Mouse (Mus musculus) liver, adult 2 months (tissue): ENCODE data around the gene 4430402I18Rik. TPM values are rescaled to one million over a fixed set of nuclear protein-coding genes. Genes with fewer than 3 reads are reported as not detected.

ENCODE experiments used
- DNase-seq: peaks from one replicate; pipeline ENCODE4 v3.0.0-alpha.2; 2011; ENCODE audit warnings: low read depth, low spot score; ENCODE audit errors: extremely low read depth
- H3K27ac ChIP-seq: fragments of 200-500 bp; replicated peaks from 2 replicates; pipeline ENCODE4 v1.5.1; 2012; ENCODE audit warnings: low read depth, mild to moderate bottlenecking, control low read depth, inconsistent platforms, low read length; ENCODE audit not compliant: insufficient read depth
- H3K27me3 ChIP-seq: fragments of 200-500 bp; 2 replicates; pipeline ENCODE4 v1.6.1; 2012; ENCODE audit warnings: mild to moderate bottlenecking, moderate library complexity, low read length, inconsistent platforms; ENCODE audit not compliant: control insufficient read depth, insufficient read depth
- H3K36me3 ChIP-seq: fragments of 200-500 bp; 2 replicates; pipeline ENCODE4 v1.6.1; 2012; ENCODE audit warnings: low read length, inconsistent platforms; ENCODE audit not compliant: control insufficient read depth, insufficient read depth
- H3K4me1 ChIP-seq: fragments of 200-500 bp; 2 replicates; pipeline ENCODE4 v1.6.1; 2011; ENCODE audit warnings: low read length; ENCODE audit not compliant: control insufficient read depth, insufficient read depth
- H3K4me3 ChIP-seq: fragments of 200-500 bp; 2 replicates; pipeline ENCODE4 v1.5.1; 2011; ENCODE audit warnings: low read depth, mild to moderate bottlenecking, control low read depth, low read length, moderate library complexity; ENCODE audit not compliant: insufficient read depth
- H3K79me2 ChIP-seq: fragments of 200-500 bp; 2 replicates; pipeline ENCODE4 v1.6.1; 2012; ENCODE audit warnings: inconsistent platforms, mild to moderate bottlenecking, low read length, moderate library complexity; ENCODE audit not compliant: control insufficient read depth, insufficient read depth
- H3K9ac ChIP-seq: fragments of 200-500 bp; 2 replicates; pipeline ENCODE4 v1.6.1; 2012; ENCODE audit warnings: low read depth, mild to moderate bottlenecking, control low read depth, inconsistent platforms, low read length
- CTCF ChIP-seq: fragments of 200-500 bp; IDR thresholded peaks from 2 replicates; pipeline ENCODE4 v1.5.1; 2011; ENCODE audit warnings: low read depth, low read length, control low read depth
- POLR2A ChIP-seq: fragments of 200-500 bp; IDR thresholded peaks from 2 replicates; pipeline ENCODE4 v1.6.1; 2011; ENCODE audit warnings: low read length, control low read depth; ENCODE audit not compliant: insufficient read depth; ENCODE audit errors: extremely low read depth
- WGBS: fragments of 180-500 bp; shearing (Covaris S2); methylation state at CpG from one replicate; pipeline ENCODE4 v1.1.7; 2018; 5-methylcytosine and 5-hydroxymethylcytosine counted together
- polyA plus RNA-seq: library from polyadenylated mRNA; depleted of rRNA; stranded (reverse); fragments of >200 nt; gene quantifications from 2 replicates; pipeline ENCODE4 v1.2.3, GENCODE M21; 2012; rRNA removed
- total RNA-seq: library from RNA; depleted of rRNA; stranded (reverse); fragments of >200 nt; gene quantifications from 2 replicates; pipeline ENCODE4 v1.2.3, GENCODE M21; 2014; rRNA removed

Gene 4430402I18Rik
- total and polyA plus RNA-seq, 2 experiments = 1.8 to 3.4 TPM

GRCm38 (mm10) chr19:28852001-28852400 lies 115.6 kb downstream of the 4430402I18Rik start:
- Histone ChIP-seq H3K4me3 (no peak overlapping the region), H3K9ac (no peak overlapping the region), H3K27me3 (no peaks in the 10 kb centered on the region), H3K27ac (no peak overlapping the region), H3K4me1 (no peaks in the 10 kb centered on the region), H3K36me3 (no peaks in the 10 kb centered on the region), H3K79me2 (no peaks in the 10 kb centered on the region)
- WGBS = 89% methylated on average over 3 of the region's 3 CpGs
- TF ChIP-seq POLR2A = no peak
- TF ChIP-seq CTCF = no peak
- no peak for DNase-seq

GRCm38 (mm10) chr19:28850510-28850909 lies 117.1 kb downstream of the 4430402I18Rik start:
- no peak for TF ChIP-seq POLR2A
- no peak for TF ChIP-seq CTCF
- no peak for DNase-seq

GRCm38 (mm10) chr19:28844946-28845710 lies 122.5 kb downstream of the 4430402I18Rik start:
- no peak overlapping the region for H3K27ac ChIP-seq
- no peaks in the 10 kb centered on the region for H3K27me3 ChIP-seq
- no peaks in the 10 kb centered on the region for H3K36me3 ChIP-seq
- H3K4me1 ChIP-seq = no peaks in the 10 kb centered on the region
- no peak overlapping the region for H3K9ac ChIP-seq
- no peaks in the 10 kb centered on the region for H3K79me2 ChIP-seq
- H3K4me3 ChIP-seq = no peak overlapping the region
- WGBS = 73% methylated on average over 8 of the region's 8 CpGs
- DNase-seq = no peak
- TF ChIP-seq POLR2A = no peak
- no peak for TF ChIP-seq CTCF

More at GRCm38 (mm10) chr19:28850510-28850909, 117.1 kb downstream of the 4430402I18Rik start:
- Histone ChIP-seq H3K9ac (no peak overlapping the region), H3K36me3 (no peaks in the 10 kb centered on the region), H3K27ac (no peak overlapping the region), H3K27me3 (no peaks in the 10 kb centered on the region), H3K79me2 (no peaks in the 10 kb centered on the region), H3K4me3 (no peak overlapping the region), H3K4me1 (no peaks in the 10 kb centered on the region)
- WGBS = 62% methylated on average over 3 of the region's 3 CpGs

Other genes with a start within 250 kb of the 4430402I18Rik start
- 0.27 TPM in 1 of 2 replicates, not detected in the other for gene Slc1a1, start 132.8 kb downstream of the 4430402I18Rik start, total RNA-seq
- gene Slc1a1, start 132.8 kb downstream of the 4430402I18Rik start, polyA plus RNA-seq = not detected in 2 replicates
- 6.9 and 7.2 TPM in 2 replicates for gene Plpp6, start 3.8 kb downstream of the 4430402I18Rik start, total RNA-seq
- gene Plpp6, start 3.8 kb downstream of the 4430402I18Rik start, polyA plus RNA-seq = 8.3 and 9.4 TPM in 2 replicates
- gene Cdc37l1, start 22.6 kb upstream of the 4430402I18Rik start, total RNA-seq = 33.5 and 37.3 TPM in 2 replicates
- gene Cdc37l1, start 22.6 kb upstream of the 4430402I18Rik start, polyA plus RNA-seq = 6.8 and 8.6 TPM in 2 replicates
- 241 and 247 TPM in 2 replicates for gene Ak3, start 80.2 kb upstream of the 4430402I18Rik start, total RNA-seq
- 183 and 205 TPM in 2 replicates for gene Ak3, start 80.2 kb upstream of the 4430402I18Rik start, polyA plus RNA-seq
- 117 and 132 TPM in 2 replicates for gene Rcl1, start 133.6 kb upstream of the 4430402I18Rik start, total RNA-seq
- gene Rcl1, start 133.6 kb upstream of the 4430402I18Rik start, polyA plus RNA-seq = 75.7 and 87.8 TPM in 2 replicates